Mouse (Mus musculus): Measurements from ENCODE around the gene Sez6l2.
A peak's percentile ranks its signal among the peaks of the same experiment; 100 is the strongest.

DNA sequence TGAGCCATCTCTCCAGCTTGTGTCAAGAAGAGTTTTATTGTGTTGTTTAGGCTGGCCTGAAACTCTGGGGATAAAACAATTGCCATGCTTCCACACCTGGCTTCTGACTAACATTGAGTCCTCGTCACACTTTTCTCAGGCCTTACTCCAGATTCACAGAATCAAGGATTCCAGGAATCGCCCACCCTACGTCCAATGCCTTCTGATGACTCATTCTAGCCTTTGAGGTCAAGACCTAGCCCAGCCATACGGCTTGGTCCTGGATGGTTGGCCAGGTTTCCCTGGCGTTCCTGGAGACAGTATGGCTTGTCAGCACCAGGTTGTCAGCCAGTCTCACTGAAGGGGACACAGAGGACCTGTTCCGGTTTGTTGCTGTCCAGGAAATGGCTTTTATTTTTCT, 62.0 kb downstream of the Sez6l2 start:
- peak; percentile 14; the same call in 1 of the 2 replicates for TF ChIP-seq POLR2A (IDR thresholded peaks at IDR 0.05; ENCODE audit: borderline replicate concordance, insufficient read depth, low read length)
- TF ChIP-seq CTCF (IDR thresholded peaks at IDR 0.05; ENCODE audit: borderline replicate concordance, insufficient read depth, low read depth, low read length) = no peak

Data from cerebellum, adult 2 months (tissue).